Mouse (Mus musculus): ENCODE results near the gene Ppm1a. TPM values are rescaled to one million over a fixed set of nuclear protein-coding genes. Genes with fewer than 3 reads are reported as not detected.

Ppm1a gene
- total and polyA plus RNA-seq, 2 experiments from 2014 or later = 49.0 to 119 TPM

DNA sequence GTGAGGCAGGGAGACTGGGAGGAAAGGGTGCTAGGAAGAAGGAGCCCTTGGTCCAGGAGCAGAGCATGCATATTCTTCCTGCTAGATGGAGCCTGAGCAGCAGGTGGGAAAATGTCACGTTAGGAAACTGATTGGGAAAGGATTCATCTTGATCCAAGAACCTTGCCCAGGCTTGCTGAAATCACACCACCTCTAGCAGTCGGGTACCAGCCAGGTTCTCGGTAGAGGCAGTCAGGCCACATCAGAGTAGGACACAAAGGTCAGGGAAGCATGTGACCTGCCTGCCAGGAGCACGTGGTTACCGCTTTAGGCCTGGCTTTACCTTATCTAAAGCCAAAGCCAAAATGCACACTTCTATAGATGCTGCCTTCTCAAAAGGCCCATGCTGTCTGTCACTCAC is 35.5 kb upstream of the Ppm1a start:
- H3K9me3 ChIP-seq (replicated peaks; ENCODE audit: control insufficient read depth, low read length) = no peaks in the 10 kb centered on the region
- H3K36me3 ChIP-seq (replicated peaks; ENCODE audit: control insufficient read depth, insufficient read depth, low read length) = no peaks in the 10 kb centered on the region
- no peaks in the 10 kb centered on the region for H3K27me3 ChIP-seq (ENCODE audit: control insufficient read depth, insufficient read depth, low read length)
- 60% methylated on average over 5 of the region's 5 CpGs for WGBS
- TF ChIP-seq CTCF (IDR thresholded peaks at IDR 0.05; ENCODE audit: low read depth) = no peak
- TF ChIP-seq EP300 (IDR thresholded peaks at IDR 0.05; ENCODE audit: low read depth) = no peak
- no peaks in the 10 kb centered on the region for H3K4me1 ChIP-seq (ENCODE audit: control insufficient read depth, insufficient read depth)
- no peak overlapping the region for H3K4me3 ChIP-seq (ENCODE audit: low read depth, low read length)
- H3K4me2 ChIP-seq (ENCODE audit: low read depth, low read length) = no peak overlapping the region
- no peak overlapping the region for H3K9ac ChIP-seq (replicated peaks; ENCODE audit: low read depth, low read length)
- DNase-seq (ENCODE audit: low spot score) = no peak
- ATAC-seq (ENCODE audit: insufficient read depth, low read depth) = no peak
- no peak overlapping the region for H3K27ac ChIP-seq (ENCODE audit: low read depth)

GRCm38 (mm10) chr12:72723965-72724364 is 33.3 kb upstream of the Ppm1a start:
- DNase-seq (ENCODE audit: low spot score) (no peak), ATAC-seq (ENCODE audit: insufficient read depth, low read depth) (no peak)
- no peak overlapping the region for H3K9ac ChIP-seq (replicated peaks; ENCODE audit: low read depth, low read length)

DNA sequence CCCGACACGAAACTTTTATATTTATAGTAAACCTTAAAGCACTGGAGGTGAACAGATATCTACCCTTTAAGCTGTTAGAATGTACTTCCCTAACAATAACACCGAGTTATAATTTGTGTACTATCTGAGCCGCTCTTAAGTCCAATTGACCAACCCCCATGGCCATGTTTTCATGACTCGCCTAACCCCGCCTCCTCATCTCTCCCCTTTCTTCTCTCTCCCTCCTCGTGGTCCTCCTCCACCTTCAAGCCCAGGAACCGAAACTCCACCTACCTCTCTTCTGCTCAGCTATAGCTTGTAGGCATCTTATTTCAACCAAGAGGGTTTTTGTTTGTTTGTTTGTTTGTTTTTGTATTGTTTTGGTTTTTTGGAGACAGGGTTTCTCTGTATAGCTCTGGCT is 30.2 kb upstream of the Ppm1a start:
- WGBS = 86% methylated on average over 8 of the region's 8 CpGs
- no peak overlapping the region for H3K4me2 ChIP-seq (ENCODE audit: low read depth, low read length)
- no peak for DNase-seq (ENCODE audit: low spot score)
- H3K4me3 ChIP-seq (ENCODE audit: low read depth, low read length) = no peak overlapping the region
- no peaks in the 10 kb centered on the region for H3K27me3 ChIP-seq (ENCODE audit: control insufficient read depth, insufficient read depth, low read length)
- no peaks in the 10 kb centered on the region for H3K9me3 ChIP-seq (replicated peaks; ENCODE audit: control insufficient read depth, low read length)
- no peak for TF ChIP-seq EP300 (IDR thresholded peaks at IDR 0.05; ENCODE audit: low read depth)
- no peak for TF ChIP-seq CTCF (IDR thresholded peaks at IDR 0.05; ENCODE audit: low read depth)
- H3K36me3 ChIP-seq (replicated peaks; ENCODE audit: control insufficient read depth, insufficient read depth, low read length) = no peaks in the 10 kb centered on the region
- H3K4me1 ChIP-seq (ENCODE audit: control insufficient read depth, insufficient read depth) = no peaks in the 10 kb centered on the region
- no peak overlapping the region for H3K9ac ChIP-seq (replicated peaks; ENCODE audit: low read depth, low read length)
- ATAC-seq (ENCODE audit: insufficient read depth, low read depth) = no peak
- H3K27ac ChIP-seq (ENCODE audit: low read depth) = no peak overlapping the region

More at GRCm38 (mm10) chr12:72723965-72724364, 33.3 kb upstream of the Ppm1a start:
- H3K4me2 ChIP-seq (ENCODE audit: low read depth, low read length) = no peak overlapping the region
- no peak for TF ChIP-seq CTCF (IDR thresholded peaks at IDR 0.05; ENCODE audit: low read depth)
- no peak for TF ChIP-seq EP300 (IDR thresholded peaks at IDR 0.05; ENCODE audit: low read depth)
- H3K27ac ChIP-seq (ENCODE audit: low read depth) = no peak overlapping the region
- no peaks in the 10 kb centered on the region for H3K4me1 ChIP-seq (ENCODE audit: control insufficient read depth, insufficient read depth)
- no peaks in the 10 kb centered on the region for H3K27me3 ChIP-seq (ENCODE audit: control insufficient read depth, insufficient read depth, low read length)
- no peaks in the 10 kb centered on the region for H3K36me3 ChIP-seq (replicated peaks; ENCODE audit: control insufficient read depth, insufficient read depth, low read length)
- H3K9me3 ChIP-seq (replicated peaks; ENCODE audit: control insufficient read depth, low read length) = no peaks in the 10 kb centered on the region
- no peak overlapping the region for H3K4me3 ChIP-seq (ENCODE audit: low read depth, low read length)
- 48% methylated on average over 3 of the region's 3 CpGs for WGBS

GRCm38 (mm10) chr12:72727611-72728010 is 29.6 kb upstream of the Ppm1a start:
- DNase-seq (ENCODE audit: low spot score) (no peak), ATAC-seq (ENCODE audit: insufficient read depth, low read depth) (no peak)
- H3K4me2 ChIP-seq (ENCODE audit: low read depth, low read length) = no peak overlapping the region
- WGBS = 64% methylated on average over 5 of the region's 5 CpGs
- H3K27me3 ChIP-seq (ENCODE audit: control insufficient read depth, insufficient read depth, low read length) = no peaks in the 10 kb centered on the region
- no peaks in the 10 kb centered on the region for H3K9me3 ChIP-seq (replicated peaks; ENCODE audit: control insufficient read depth, low read length)
- H3K4me1 ChIP-seq (ENCODE audit: control insufficient read depth, insufficient read depth) = no peaks in the 10 kb centered on the region
- no peak overlapping the region for H3K27ac ChIP-seq (ENCODE audit: low read depth)
- H3K9ac ChIP-seq (replicated peaks; ENCODE audit: low read depth, low read length) = no peak overlapping the region
- no peaks in the 10 kb centered on the region for H3K36me3 ChIP-seq (replicated peaks; ENCODE audit: control insufficient read depth, insufficient read depth, low read length)
- TF ChIP-seq EP300 (IDR thresholded peaks at IDR 0.05; ENCODE audit: low read depth) = no peak
- no peak for TF ChIP-seq CTCF (IDR thresholded peaks at IDR 0.05; ENCODE audit: low read depth)
- no peak overlapping the region for H3K4me3 ChIP-seq (ENCODE audit: low read depth, low read length)

DNA sequence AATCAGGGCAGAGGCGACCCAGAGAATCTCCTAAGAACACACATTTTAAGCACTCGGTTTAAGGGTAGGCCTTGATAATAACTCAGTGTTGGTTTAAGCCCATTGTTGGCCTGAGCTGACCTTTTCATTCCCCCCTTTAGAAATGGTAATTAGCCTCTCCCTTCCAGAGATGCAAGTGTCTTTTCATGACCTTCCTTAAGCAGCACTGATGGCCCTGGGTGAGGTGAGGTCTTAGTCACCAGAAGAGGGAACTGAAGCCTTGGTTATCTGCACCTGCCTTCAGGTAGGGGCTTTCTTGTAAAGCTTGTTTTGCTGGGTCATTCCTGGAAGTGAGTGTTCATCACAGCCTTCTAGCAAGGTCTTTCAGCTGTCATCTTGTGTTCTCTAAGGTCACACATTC is 23.1 kb upstream of the Ppm1a start:
- H3K27ac ChIP-seq (ENCODE audit: low read depth) = no peak overlapping the region
- DNase-seq (ENCODE audit: low spot score) = no peak
- no peaks in the 10 kb centered on the region for H3K4me1 ChIP-seq (ENCODE audit: control insufficient read depth, insufficient read depth)
- no peaks in the 10 kb centered on the region for H3K27me3 ChIP-seq (ENCODE audit: control insufficient read depth, insufficient read depth, low read length)
- H3K4me2 ChIP-seq (ENCODE audit: low read depth, low read length) = no peak overlapping the region
- no peaks in the 10 kb centered on the region for H3K36me3 ChIP-seq (replicated peaks; ENCODE audit: control insufficient read depth, insufficient read depth, low read length)
- TF ChIP-seq EP300 (IDR thresholded peaks at IDR 0.05; ENCODE audit: low read depth) (no peak), CTCF (IDR thresholded peaks at IDR 0.05; ENCODE audit: low read depth) (no peak)
- WGBS = 64% methylated on average over 2 of the region's 2 CpGs
- no peak overlapping the region for H3K4me3 ChIP-seq (ENCODE audit: low read depth, low read length)
- no peaks in the 10 kb centered on the region for H3K9me3 ChIP-seq (replicated peaks; ENCODE audit: control insufficient read depth, low read length)
- ATAC-seq (ENCODE audit: insufficient read depth, low read depth) = no peak
- H3K9ac ChIP-seq (replicated peaks; ENCODE audit: low read depth, low read length) = no peak overlapping the region

DNA sequence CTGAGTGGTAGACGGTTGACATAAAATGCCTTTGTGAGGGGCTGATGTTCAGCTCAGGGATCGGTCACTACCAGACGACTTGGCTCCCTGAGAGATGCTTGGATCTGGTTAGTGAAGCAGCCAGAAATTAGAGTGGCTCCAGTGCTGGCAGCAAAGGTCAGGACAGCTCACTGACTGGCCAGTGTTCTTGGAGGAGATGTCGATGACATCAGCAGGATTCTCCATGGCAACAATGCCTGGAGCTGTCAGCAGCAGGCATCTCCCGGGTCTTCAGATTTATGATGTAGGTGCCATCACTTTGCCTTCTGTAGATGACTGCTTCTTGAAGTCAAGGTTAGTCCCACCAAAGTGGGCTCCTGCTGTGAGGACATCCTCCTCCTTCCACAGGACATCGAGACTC is 16.1 kb upstream of the Ppm1a start:
- H3K27ac ChIP-seq (ENCODE audit: low read depth) = no peak overlapping the region
- ATAC-seq (ENCODE audit: insufficient read depth, low read depth) = no peak
- TF ChIP-seq CTCF (IDR thresholded peaks at IDR 0.05; ENCODE audit: low read depth) (no peak), EP300 (IDR thresholded peaks at IDR 0.05; ENCODE audit: low read depth) (no peak)
- no peak for DNase-seq (ENCODE audit: low spot score)
- H3K27me3 ChIP-seq (ENCODE audit: control insufficient read depth, insufficient read depth, low read length) = no peaks in the 10 kb centered on the region
- no peak overlapping the region for H3K9ac ChIP-seq (replicated peaks; ENCODE audit: low read depth, low read length)
- H3K4me3 ChIP-seq (ENCODE audit: low read depth, low read length) = no peak overlapping the region
- no peaks in the 10 kb centered on the region for H3K4me1 ChIP-seq (ENCODE audit: control insufficient read depth, insufficient read depth)
- no peaks in the 10 kb centered on the region for H3K36me3 ChIP-seq (replicated peaks; ENCODE audit: control insufficient read depth, insufficient read depth, low read length)
- WGBS = 56% methylated on average over 6 of the region's 6 CpGs
- no peak overlapping the region for H3K4me2 ChIP-seq (ENCODE audit: low read depth, low read length)
- no peaks in the 10 kb centered on the region for H3K9me3 ChIP-seq (replicated peaks; ENCODE audit: control insufficient read depth, low read length)

All from heart, postnatal 0 days (tissue).